Mouse (Mus musculus): ENCODE results near the gene Fcer1g. TPM values are rescaled to one million over a fixed set of nuclear protein-coding genes. Genes with fewer than 3 reads are reported as not detected.
"Not testable (repeated sequence)": the region's sequence is repeated elsewhere in the genome, so short reads cannot be mapped to it uniquely, and the experiment has no call there.

Gene Fcer1g
- polyA plus RNA-seq, 1 experiment from 2014 or later = 32.0 TPM

- peak within 1 kb of the TSS; percentile 49 for H3K4me2 ChIP-seq
- no peaks in the 10 kb centered on the region for H3K9me3 ChIP-seq (replicated peaks)
- H3K9ac ChIP-seq (replicated peaks) = peak within 1 kb of the TSS; percentile 42
- H3K36me3 ChIP-seq = no peaks in the 10 kb centered on the region
- H3K4me3 ChIP-seq (replicated peaks) = peak within 1 kb of the TSS; percentile 12
- no peak for ATAC-seq (ENCODE audit: low FRiP score)
- WGBS = 18% methylated on average over 26 of the region's 26 CpGs
- H3K27me3 ChIP-seq (replicated peaks) = no peaks in the 10 kb centered on the region
- peak within 1 kb of the TSS; percentile 60 for H3K27ac ChIP-seq (replicated peaks)
- H3K4me1 ChIP-seq = peaks cover 47% of the 10 kb centered on the region
Measured at GRCm38 (mm10) chr1:171250680-171251593, 16.8 kb upstream of the Fcer1g start, which contains the start of gene Ndufs2. Gene Ndufs2, minus strand, starts transcription at chr1:171251388.

DNA sequence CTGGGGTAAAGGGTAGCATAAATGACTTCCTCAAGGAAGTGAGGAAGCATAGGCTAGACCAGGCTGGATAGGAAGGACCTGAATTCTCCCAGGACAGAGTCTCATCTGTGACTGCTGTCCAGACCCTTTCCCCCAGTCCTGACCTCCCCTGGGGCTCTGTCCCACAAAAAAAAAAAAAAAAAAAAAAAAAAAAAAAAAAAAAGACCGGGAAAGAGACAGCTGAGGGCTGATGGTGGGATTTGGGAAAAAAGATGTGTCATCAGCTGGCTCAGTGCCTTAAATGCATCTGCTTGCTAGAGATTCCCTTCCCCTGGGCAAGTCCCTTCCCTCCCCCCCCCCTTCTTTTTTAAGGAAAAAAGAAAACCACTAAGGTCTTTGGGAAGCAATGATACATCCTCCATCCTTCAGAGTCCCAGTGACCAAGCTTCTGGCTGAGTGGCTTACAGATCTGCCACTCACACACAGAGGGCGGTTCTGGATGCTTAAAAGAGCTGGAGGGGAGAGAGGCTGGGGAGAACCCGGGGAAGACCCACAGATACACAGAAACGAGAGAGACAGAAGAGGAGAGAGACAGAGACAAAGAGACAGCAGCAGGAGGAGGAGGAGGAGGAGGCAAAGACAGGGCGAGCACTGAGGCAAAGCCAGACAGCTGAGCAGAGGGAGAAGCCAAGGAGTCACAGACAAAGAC, 15.9 kb upstream of the Fcer1g start, which contains the start of gene Adamts4:
Gene Adamts4, plus strand, starts transcription at position 509 of the 688 bp plus-strand sequence.
- Histone ChIP-seq H3K27ac (replicated peaks) (peak within 1 kb of the TSS; percentile 60), H3K4me2 (peak within 1 kb of the TSS; percentile 49), H3K27me3 (replicated peaks) (no peaks in the 10 kb centered on the region), H3K4me1 (peaks cover 55% of the 10 kb centered on the region), H3K9ac (replicated peaks) (peak within 1 kb of the TSS; percentile 42), H3K9me3 (replicated peaks) (no peaks in the 10 kb centered on the region), H3K4me3 (replicated peaks) (peak within 1 kb of the TSS; percentile 12), H3K36me3 (no peaks in the 10 kb centered on the region)
- 16% methylated on average over 5 of the region's 5 CpGs for WGBS
- ATAC-seq (ENCODE audit: low FRiP score) = no peak

GRCm38 (mm10) chr1:171248386-171249226, 14.4 kb upstream of the Fcer1g start:
- Histone ChIP-seq H3K9me3 (replicated peaks) (no peaks in the 10 kb centered on the region), H3K4me2 (peak overlapping the region; percentile 78; the same call in 1 of the 2 replicates), H3K27me3 (replicated peaks) (no peaks in the 10 kb centered on the region), H3K9ac (replicated peaks) (no peak overlapping the region), H3K4me3 (replicated peaks) (no peak overlapping the region), H3K4me1 (peaks cover 60% of the 10 kb centered on the region), H3K27ac (replicated peaks) (no peak overlapping the region), H3K36me3 (peaks cover 5% of the 10 kb centered on the region; the same call in 1 of the 2 replicates)
- 54% methylated on average over 3 of the region's 3 CpGs for WGBS
- ATAC-seq (ENCODE audit: low FRiP score) = no peak

- Histone ChIP-seq H3K4me1 (peaks cover 60% of the 10 kb centered on the region), H3K27me3 (replicated peaks) (no peaks in the 10 kb centered on the region), H3K9ac (replicated peaks) (peak overlapping the region; percentile 45; the same call in 1 of the 2 replicates), H3K36me3 (peaks cover 12% of the 10 kb centered on the region), H3K27ac (replicated peaks) (peak overlapping the region; percentile 84; the same call in 1 of the 2 replicates), H3K9me3 (replicated peaks) (no peaks in the 10 kb centered on the region), H3K4me2 (peak overlapping the region; percentile 78), H3K4me3 (replicated peaks) (peak overlapping the region; percentile 77; the same call in 1 of the 2 replicates)
- 28% methylated on average over 4 of the region's 4 CpGs for WGBS
- ATAC-seq (ENCODE audit: low FRiP score) = no peak
Measured at GRCm38 (mm10) chr1:171247916-171248315, 13.8 kb upstream of the Fcer1g start.

GRCm38 (mm10) chr1:171247453-171247841, 13.3 kb upstream of the Fcer1g start:
- peak overlapping the region; percentile 77 for H3K4me3 ChIP-seq (replicated peaks)
- H3K27ac ChIP-seq (replicated peaks) = peak overlapping the region; percentile 84
- no peaks in the 10 kb centered on the region for H3K9me3 ChIP-seq (replicated peaks)
- peak overlapping the region; percentile 78 for H3K4me2 ChIP-seq
- 11% methylated on average over 13 of the region's 13 CpGs for WGBS
- H3K36me3 ChIP-seq = peaks cover 16% of the 10 kb centered on the region
- no peaks in the 10 kb centered on the region for H3K27me3 ChIP-seq (replicated peaks)
- peaks cover 56% of the 10 kb centered on the region for H3K4me1 ChIP-seq
- H3K9ac ChIP-seq (replicated peaks) = peak overlapping the region; percentile 45
- peak; percentile 11 for ATAC-seq (ENCODE audit: low FRiP score)

DNA sequence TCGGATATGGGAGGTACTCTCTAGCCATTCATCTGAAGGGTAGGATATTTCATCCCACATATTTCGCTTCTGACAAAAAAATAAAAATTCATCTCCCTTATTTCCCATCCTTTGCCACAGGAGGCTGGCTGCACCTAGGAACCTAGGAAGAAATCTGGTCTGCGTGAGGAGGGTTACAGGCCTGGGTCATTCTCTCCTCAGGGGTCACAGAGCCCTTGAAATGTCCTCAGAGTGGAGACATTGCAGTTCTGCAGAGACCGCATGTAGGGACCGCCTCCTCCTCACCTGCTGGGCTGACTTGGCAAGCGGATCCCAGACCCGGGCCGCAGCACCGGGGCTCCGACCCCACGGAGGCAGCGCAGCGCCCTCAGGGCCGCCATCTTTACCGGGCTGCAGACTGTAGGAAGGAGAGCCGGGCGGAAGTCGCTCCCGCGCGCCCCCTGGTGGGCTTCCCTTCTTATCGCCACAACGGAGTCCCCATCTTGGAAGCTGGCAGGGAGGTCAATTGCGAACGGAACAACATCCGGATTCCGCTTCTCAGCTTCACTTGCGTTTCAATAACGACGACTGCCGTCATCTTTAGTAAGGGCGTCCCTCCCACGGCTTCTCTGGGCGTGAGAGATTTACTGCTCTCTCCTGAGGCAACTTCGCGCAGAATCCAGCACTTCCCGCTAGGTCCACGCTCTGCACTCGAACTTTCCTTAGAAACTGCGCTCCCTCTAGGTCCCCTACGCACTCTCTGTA, 12.7 kb upstream of the Fcer1g start:
- peak; percentile 95 for ATAC-seq (ENCODE audit: low FRiP score)
- H3K27ac ChIP-seq (replicated peaks) = peak overlapping the region; percentile 84
- WGBS = under 1% methylated on average over 41 of the region's 41 CpGs
- peak overlapping the region; percentile 88 for H3K9ac ChIP-seq (replicated peaks)
- peak overlapping the region; percentile 77 for H3K4me3 ChIP-seq (replicated peaks)
- peak overlapping the region; percentile 78 for H3K4me2 ChIP-seq
- H3K36me3 ChIP-seq = peaks cover 22% of the 10 kb centered on the region
- peaks cover 50% of the 10 kb centered on the region for H3K4me1 ChIP-seq
- H3K27me3 ChIP-seq (replicated peaks) = no peaks in the 10 kb centered on the region
- H3K9me3 ChIP-seq (replicated peaks) = no peaks in the 10 kb centered on the region

DNA sequence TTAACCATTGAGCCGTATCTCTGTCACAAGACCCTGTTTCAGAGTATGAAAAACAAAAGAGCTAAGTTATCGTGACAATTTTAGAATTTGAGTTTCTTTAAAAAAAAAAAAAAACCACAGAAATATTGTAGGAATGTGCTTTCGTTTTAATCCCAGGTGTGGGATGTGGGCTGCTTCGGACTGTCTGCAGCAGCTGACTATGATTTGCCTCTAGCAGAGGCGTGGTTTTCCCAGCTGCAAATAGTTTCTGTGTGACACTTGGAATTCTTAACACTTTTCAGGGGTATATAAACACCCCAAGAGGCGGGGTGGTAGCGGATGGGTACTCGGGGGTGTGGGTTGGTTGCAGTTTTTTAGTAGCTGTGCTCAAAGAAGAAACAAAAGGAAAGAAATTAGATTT, 11.2 kb upstream of the Fcer1g start:
- no peaks in the 10 kb centered on the region for H3K9me3 ChIP-seq (replicated peaks)
- no peak overlapping the region for H3K27ac ChIP-seq (replicated peaks)
- no peak overlapping the region for H3K9ac ChIP-seq (replicated peaks)
- H3K36me3 ChIP-seq = peaks cover 35% of the 10 kb centered on the region
- H3K4me3 ChIP-seq (replicated peaks) = no peak overlapping the region
- no peak for ATAC-seq (ENCODE audit: low FRiP score)
- no peaks in the 10 kb centered on the region for H3K27me3 ChIP-seq (replicated peaks)
- peak overlapping the region; percentile 78 for H3K4me2 ChIP-seq
- 95% methylated on average over 8 of the region's 8 CpGs for WGBS
- H3K4me1 ChIP-seq = peaks cover 35% of the 10 kb centered on the region

DNA sequence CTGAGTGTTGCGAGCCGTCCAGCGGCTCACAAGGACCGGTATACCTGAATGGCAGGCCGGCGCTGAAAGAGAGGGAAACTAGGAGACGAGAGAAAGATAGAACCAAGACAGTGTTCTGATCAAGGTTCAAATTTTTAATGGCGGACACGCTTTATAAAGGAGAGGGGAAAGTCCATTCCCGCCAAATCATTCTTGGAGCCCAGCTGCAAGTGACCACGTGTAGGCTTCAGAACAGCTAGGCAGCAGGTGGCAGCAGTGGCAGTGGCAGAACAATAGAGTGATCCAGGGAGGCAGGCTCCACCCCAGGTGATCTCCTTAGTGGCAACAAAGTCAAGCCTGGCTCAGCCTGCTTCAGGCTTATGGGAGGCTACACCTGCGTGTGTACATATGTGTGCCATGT, 7.8 kb upstream of the Fcer1g start:
- H3K4me2 ChIP-seq; H3K27ac ChIP-seq (replicated peaks); H3K27me3 ChIP-seq (replicated peaks); ATAC-seq (ENCODE audit: low FRiP score); H3K4me3 ChIP-seq (replicated peaks); H3K9me3 ChIP-seq (replicated peaks); H3K9ac ChIP-seq (replicated peaks): not testable (repeated sequence)
- peaks cover 66% of the 10 kb centered on the region for H3K36me3 ChIP-seq
- 87% methylated on average over 12 of the region's 12 CpGs for WGBS
- peaks cover 20% of the 10 kb centered on the region for H3K4me1 ChIP-seq

GRCm38 (mm10) chr1:171240911-171241310, 6.7 kb upstream of the Fcer1g start:
- no peak for ATAC-seq (ENCODE audit: low FRiP score)
- 95% methylated on average over 10 of the region's 10 CpGs for WGBS

DNA sequence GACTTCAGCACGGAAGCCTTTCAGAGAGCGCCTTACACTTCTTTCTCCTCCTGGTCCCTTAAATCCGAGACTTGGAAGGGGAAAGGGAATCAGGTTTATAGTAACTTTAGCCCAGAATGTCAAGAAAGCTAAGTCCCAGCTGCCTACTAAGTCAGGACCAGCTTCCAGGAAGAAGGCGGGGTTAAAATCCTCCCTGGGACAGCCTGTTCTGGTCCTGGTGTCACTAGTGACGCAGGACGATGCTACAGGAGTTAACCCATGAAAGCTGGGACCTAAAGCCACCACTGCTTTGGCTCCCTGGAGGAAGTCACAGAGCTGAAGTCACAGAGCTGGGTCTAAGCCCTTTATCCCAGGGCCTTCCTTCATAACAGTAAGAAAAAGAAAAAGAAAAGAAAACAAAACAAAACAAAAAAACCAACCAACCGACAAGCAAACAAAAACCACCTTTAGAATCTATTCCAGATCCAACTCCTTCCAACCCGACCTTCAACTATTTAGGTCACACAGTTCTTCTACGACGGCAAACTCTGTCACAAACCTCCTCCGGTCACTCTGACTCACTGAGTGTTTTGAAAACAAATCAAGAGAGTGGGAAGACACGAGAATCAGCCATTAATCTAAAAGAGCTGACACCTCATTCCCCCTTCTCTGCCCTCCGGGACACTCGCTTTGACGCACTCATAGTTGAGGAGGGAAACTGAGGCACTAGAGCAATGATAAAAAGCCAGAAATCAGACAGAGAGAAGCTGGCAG, 6.0 kb upstream of the Fcer1g start:
- H3K27me3 ChIP-seq (replicated peaks) = no peaks in the 10 kb centered on the region
- WGBS = 86% methylated on average over 15 of the region's 15 CpGs
- no peaks in the 10 kb centered on the region for H3K9me3 ChIP-seq (replicated peaks)
- no peak for ATAC-seq (ENCODE audit: low FRiP score)
- no peak overlapping the region for H3K27ac ChIP-seq (replicated peaks)
- H3K4me1 ChIP-seq = peaks cover 8% of the 10 kb centered on the region; the same call in 1 of the 2 replicates
- no peak overlapping the region for H3K4me2 ChIP-seq
- H3K36me3 ChIP-seq = peaks cover 82% of the 10 kb centered on the region
- H3K9ac ChIP-seq (replicated peaks) = no peak overlapping the region
- H3K4me3 ChIP-seq (replicated peaks) = no peak overlapping the region

More at GRCm38 (mm10) chr1:171240911-171241310, 6.7 kb upstream of the Fcer1g start:
- H3K9me3 ChIP-seq (replicated peaks) = no peaks in the 10 kb centered on the region
- H3K4me2 ChIP-seq = no peak overlapping the region
- peaks cover 74% of the 10 kb centered on the region for H3K36me3 ChIP-seq
- peaks cover 14% of the 10 kb centered on the region for H3K4me1 ChIP-seq
- H3K27me3 ChIP-seq (replicated peaks) = no peaks in the 10 kb centered on the region
- no peak overlapping the region for H3K9ac ChIP-seq (replicated peaks)
- no peak overlapping the region for H3K4me3 ChIP-seq (replicated peaks)
- H3K27ac ChIP-seq (replicated peaks) = no peak overlapping the region

All from neural tube, embryonic 15.5 days (tissue).